Mouse (Mus musculus) megakaryocyte, embryonic 14.5 days (primary cell): Measurements from ENCODE around the gene Cyp2u1.

Experiments
- FLI1 ChIP-seq: IDR thresholded peaks from 2 replicates; pipeline ENCODE4 v1.6.1; 2012; ENCODE audit warnings: low read length, inconsistent platforms, mixed read lengths
- GATA1 ChIP-seq: IDR thresholded peaks from 3 replicates; pipeline ENCODE4 v1.6.1; 2012; ENCODE audit warnings: mixed read lengths, low read length, inconsistent platforms, borderline replicate concordance

DNA sequence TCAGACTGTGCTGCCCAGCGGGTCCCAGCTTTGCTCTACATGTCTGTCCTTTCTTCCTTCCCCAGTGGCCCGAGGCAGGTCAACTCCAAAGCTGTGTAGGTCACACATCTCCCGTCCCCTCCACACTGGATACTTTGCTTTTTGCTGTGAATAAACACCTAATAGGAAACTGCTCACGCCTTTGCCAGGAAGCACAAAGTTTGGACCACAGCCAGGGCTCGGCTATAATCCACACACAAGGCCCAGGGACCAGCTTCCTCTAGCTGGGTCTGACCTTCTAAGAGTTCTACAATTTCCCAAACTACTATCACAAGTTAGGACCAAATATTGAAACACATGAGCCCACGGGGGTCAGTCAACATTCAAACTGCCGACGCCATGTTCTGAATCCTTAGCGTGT is 3.9 kb downstream of the Cyp2u1 start:
- TF ChIP-seq FLI1 = no peak
- TF ChIP-seq GATA1 = no peak
